ENCODE assay signal across 30 mouse cellular contexts in the genomic region with DNA sequence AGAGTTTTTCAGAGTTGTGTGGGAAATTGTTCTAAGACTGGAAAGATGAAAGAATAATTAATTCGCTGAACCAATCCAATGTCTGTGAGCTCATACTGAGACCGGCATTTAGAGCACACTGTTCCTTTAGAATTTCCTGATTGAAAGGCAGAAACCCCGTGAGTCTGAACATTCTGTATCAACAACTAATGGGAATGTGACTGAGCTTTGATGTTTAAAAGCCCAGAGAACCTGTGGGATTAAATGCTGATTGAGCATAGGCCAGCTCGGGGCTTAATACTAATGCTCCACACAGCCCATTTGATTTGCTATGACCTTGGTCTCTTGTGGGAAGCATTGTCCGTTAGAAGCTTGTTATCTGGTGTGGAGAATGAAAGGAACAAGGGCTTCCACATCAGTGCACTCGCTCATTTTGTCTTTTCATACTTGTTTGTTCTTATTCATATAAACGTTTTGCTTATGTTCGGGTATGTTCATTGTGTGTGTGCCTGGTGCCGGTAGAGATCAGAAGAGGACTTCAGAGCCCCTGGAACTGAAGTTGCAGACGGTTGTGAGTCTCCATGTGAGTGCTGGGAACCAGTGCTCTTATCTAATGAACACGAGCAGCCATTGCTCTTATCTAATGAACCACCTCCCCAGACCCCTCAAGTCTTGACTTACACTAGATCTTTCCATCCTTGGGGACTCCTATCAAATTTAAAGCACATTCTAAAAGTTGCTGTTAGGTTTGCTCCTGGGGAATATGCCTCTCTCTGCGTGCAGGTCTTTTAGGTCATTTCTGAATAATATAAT. TPM values are rescaled to one million over a fixed set of nuclear protein-coding genes. Genes with fewer than 3 reads are reported as not detected.
DNase-seq lines count a peak whose midpoint lies in the region; ATAC-seq and TF ChIP-seq lines count a peak whose summit lies in the region.
"Had no signal": no experiment of that assay in that cellular context is flagged by ENCODE, and none has a peak within 500 bp of the region (broad histone marks: within the 10 kb centered on the region; RNA-seq: fewer than 3 reads in every experiment).

No protein-coding gene starts in this region.

- H3K27ac ChIP-seq in liver, embryonic 12.5 days: no peak overlapping the region
- H3K27ac ChIP-seq in forebrain, embryonic 10.5 days: peak overlapping the region; percentile 65; the same call in 1 of the 2 replicates
- H3K27ac ChIP-seq in forebrain, embryonic 15.5 days (replicated peaks): no peak overlapping the region
- H3K27ac ChIP-seq in hindbrain, embryonic 14.5 days: no peak overlapping the region
- H3K27ac ChIP-seq: heart, embryonic 13.5 days; hindbrain, embryonic 10.5 days; hindbrain, postnatal 0 days; intestine, embryonic 15.5 days; limb, embryonic 10.5 days; limb, embryonic 15.5 days; liver, embryonic 15.5 days; neural tube, embryonic 12.5 days had no signal

- H3K4me2 ChIP-seq in liver, embryonic 12.5 days: no peak overlapping the region
- H3K4me2 ChIP-seq in forebrain, embryonic 15.5 days (replicated peaks): no peak overlapping the region
- H3K4me2 ChIP-seq in hindbrain, embryonic 14.5 days (replicated peaks): no peak overlapping the region
- H3K4me2 ChIP-seq: heart, embryonic 13.5 days; intestine, embryonic 15.5 days; limb, embryonic 15.5 days; liver, embryonic 15.5 days; lung, embryonic 14.5 days; neural tube, embryonic 12.5 days had no signal

- H3K4me1 ChIP-seq in liver, embryonic 12.5 days: no peaks in the 10 kb centered on the region
- H3K4me1 ChIP-seq in G1E (ENCODE audit: insufficient read depth, low read depth, low read length): peaks cover 21% of the 10 kb centered on the region
- peaks cover 23% of the 10 kb centered on the region for H3K4me1 ChIP-seq in forebrain, embryonic 10.5 days
- peaks cover 5% of the 10 kb centered on the region; the same call in 1 of the 2 replicates for H3K4me1 ChIP-seq in forebrain, embryonic 15.5 days
- H3K4me1 ChIP-seq in hindbrain, embryonic 14.5 days (replicated peaks; ENCODE audit: control insufficient read depth, insufficient read depth, low read length): no peaks in the 10 kb centered on the region
- H3K4me1 ChIP-seq: heart, embryonic 13.5 days; intestine, embryonic 15.5 days; limb, embryonic 10.5 days; limb, embryonic 15.5 days; liver, embryonic 15.5 days had no signal

- no peaks in the 10 kb centered on the region for H3K36me3 ChIP-seq in liver, embryonic 12.5 days
- H3K36me3 ChIP-seq in G1E (replicated peaks): no peaks in the 10 kb centered on the region
- no peaks in the 10 kb centered on the region for H3K36me3 ChIP-seq in forebrain, embryonic 10.5 days (replicated peaks)
- no peaks in the 10 kb centered on the region for H3K36me3 ChIP-seq in forebrain, embryonic 15.5 days
- H3K36me3 ChIP-seq in hindbrain, embryonic 14.5 days (replicated peaks; ENCODE audit: control insufficient read depth, insufficient read depth): no peaks in the 10 kb centered on the region
- H3K36me3 ChIP-seq: heart, embryonic 13.5 days; hindbrain, embryonic 10.5 days; intestine, embryonic 15.5 days; limb, embryonic 10.5 days; limb, embryonic 15.5 days; liver, embryonic 15.5 days; neural tube, embryonic 12.5 days had no signal

- H3K27me3 ChIP-seq in liver, embryonic 12.5 days (replicated peaks): no peaks in the 10 kb centered on the region
- H3K27me3 ChIP-seq in G1E (ENCODE audit: insufficient read depth, low read length): no peaks in the 10 kb centered on the region
- no peaks in the 10 kb centered on the region; the same call in 1 of the 2 replicates for H3K27me3 ChIP-seq in forebrain, embryonic 10.5 days (ENCODE audit: poor library complexity, severe bottlenecking)
- no peaks in the 10 kb centered on the region for H3K27me3 ChIP-seq in forebrain, embryonic 15.5 days
- H3K27me3 ChIP-seq in hindbrain, embryonic 14.5 days (ENCODE audit: control insufficient read depth, insufficient read depth, low read length): no peaks in the 10 kb centered on the region
- H3K27me3 ChIP-seq: CH12.LX; heart, embryonic 13.5 days; intestine, embryonic 15.5 days; limb, embryonic 15.5 days; liver, embryonic 15.5 days; neural tube, embryonic 12.5 days had no signal

- H3K9ac ChIP-seq in liver, embryonic 12.5 days: no peak overlapping the region
- H3K9ac ChIP-seq in forebrain, embryonic 15.5 days (replicated peaks): no peak overlapping the region
- no peak overlapping the region for H3K9ac ChIP-seq in hindbrain, embryonic 14.5 days
- H3K9ac ChIP-seq: heart, embryonic 13.5 days; intestine, embryonic 15.5 days; limb, embryonic 15.5 days; liver, embryonic 15.5 days; lung, embryonic 14.5 days; neural tube, embryonic 12.5 days had no signal

- 0 out of 2 replicates have a peak, but pooled peaks have one; percentile 24 for ATAC-seq in liver, embryonic 12.5 days
- ATAC-seq in G1E (ENCODE audit: extremely low read depth, insufficient number of reproducible peaks, low FRiP score, poor library complexity, severe bottlenecking): peak; percentile 73
- ATAC-seq in forebrain, embryonic 15.5 days (replicated peaks): peak; percentile 61; the same call in 1 of the 2 replicates
- ATAC-seq in hindbrain, embryonic 14.5 days (ENCODE audit: low FRiP score): no peak
- ATAC-seq: hindbrain, postnatal 0 days; intestine, embryonic 15.5 days; midbrain, embryonic 16.5 days had no signal

- TF ChIP-seq CTCF in G1E (IDR thresholded peaks at IDR 0.05; ENCODE audit: low read depth, low read length): no peak

- no peaks in the 10 kb centered on the region for H3K9me3 ChIP-seq in liver, embryonic 12.5 days (replicated peaks)
- no peaks in the 10 kb centered on the region for H3K9me3 ChIP-seq in G1E (replicated peaks)
- H3K9me3 ChIP-seq in forebrain, embryonic 10.5 days: 0 out of 2 replicates have a peak, but pooled peaks cover 3% of the 10 kb centered on the region
- H3K9me3 ChIP-seq in forebrain, embryonic 15.5 days: no peaks in the 10 kb centered on the region
- no peaks in the 10 kb centered on the region for H3K9me3 ChIP-seq in hindbrain, embryonic 14.5 days (ENCODE audit: control insufficient read depth, low read length)
- H3K9me3 ChIP-seq: heart, embryonic 13.5 days; hindbrain, embryonic 10.5 days; intestine, embryonic 15.5 days; limb, embryonic 10.5 days; limb, embryonic 15.5 days; liver, embryonic 15.5 days; neural tube, embryonic 12.5 days had no signal

- WGBS in liver, embryonic 12.5 days (ENCODE audit: insufficient replicate concordance): 55% methylated on average over 12 of the region's 12 CpGs
- 48% methylated on average over 12 of the region's 12 CpGs for WGBS in forebrain, embryonic 10.5 days
- 24% methylated on average over 12 of the region's 12 CpGs for WGBS in forebrain, embryonic 15.5 days
- WGBS in hindbrain, embryonic 14.5 days: 58% methylated on average over 12 of the region's 12 CpGs

- DNase-seq in liver (no peak), G1E (ENCODE audit: low spot score) (no peak)
- DNase-seq in forebrain, embryonic 10.5 days (ENCODE audit: extremely low spot score, low spot score): no peak
- DNase-seq in hindbrain, embryonic 14.5 days (ENCODE audit: low spot score): no peak
- no peak for DNase-seq in embryo, embryonic 10 days (ENCODE audit: low spot score)
- DNase-seq in lung, postnatal 4 days: no peak
- DNase-seq: adrenal gland, postnatal 14 days; cerebellum, adult 18-20 months; cerebellum, postnatal 10 days; gastrocnemius, postnatal 36 days; heart, postnatal 14 days; kidney, adult 2 months; kidney, postnatal 10 days; lung, embryonic 14.5 days; thymus, adult 2 months; thymus, postnatal 36 days had no signal

- no peak overlapping the region for H3K4me3 ChIP-seq in liver, embryonic 12.5 days
- no peak overlapping the region; the same call in 1 of the 2 replicates for H3K4me3 ChIP-seq in G1E (ENCODE audit: low read depth, low read length)
- H3K4me3 ChIP-seq in forebrain, embryonic 10.5 days: no peak overlapping the region
- no peak overlapping the region for H3K4me3 ChIP-seq in forebrain, embryonic 15.5 days
- no peak overlapping the region for H3K4me3 ChIP-seq in hindbrain, embryonic 14.5 days (replicated peaks; ENCODE audit: low read length)
- H3K4me3 ChIP-seq: erythroblast, embryonic 14.5 days; heart, embryonic 13.5 days; hindbrain, embryonic 10.5 days; intestine, embryonic 15.5 days; limb, embryonic 10.5 days; limb, embryonic 15.5 days; liver, embryonic 15.5 days; myocyte; neural tube, embryonic 12.5 days had no signal

RNA-seq across cellular contexts. Expression of gene Irak1bp1, which starts 17.0 kb away (rescaled TPM):
- polyA plus RNA-seq in liver, embryonic 12.5 days (2016; fragmentation: Nextera tagmentation; extraction: Ambion mirVana): 3.0 and 3.2 TPM in 2 replicates
- total RNA-seq in G1E (2014; fragmentation: Nextera tagmentation): 12.7 and 15.5 TPM in 2 replicates
- 8.4 and 12.7 TPM in 2 replicates for total RNA-seq in G1E (2017)
- polyA plus RNA-seq in G1E (2012): 8.1 and 8.2 TPM in 2 replicates
- polyA plus RNA-seq in forebrain, embryonic 10.5 days (2016; fragmentation: Nextera tagmentation; extraction: Ambion mirVana): 27.5 and 29.8 TPM in 2 replicates
- 37.3 and 38.6 TPM in 2 replicates for polyA plus RNA-seq in forebrain, embryonic 15.5 days (2015; fragmentation: Nextera tagmentation; extraction: Ambion mirVana)
- polyA plus RNA-seq in hindbrain, embryonic 14.5 days (2014; fragmentation: Nextera tagmentation; extraction: Ambion mirVana): 38.3 and 41.7 TPM in 2 replicates
- polyA plus RNA-seq: erythroblast, embryonic 14.5 days had no signal
